Mouse (Mus musculus) fat pad, adult 2 months (tissue): Measurements from ENCODE around the gene Rnh1.

Experiments used
- DNase-seq: peaks from one replicate; pipeline ENCODE4 v3.0.0-alpha.2; 2011; ENCODE audit warnings: low read depth, low spot score; ENCODE audit errors: extremely low read depth

The Rnh1 gene

DNA sequence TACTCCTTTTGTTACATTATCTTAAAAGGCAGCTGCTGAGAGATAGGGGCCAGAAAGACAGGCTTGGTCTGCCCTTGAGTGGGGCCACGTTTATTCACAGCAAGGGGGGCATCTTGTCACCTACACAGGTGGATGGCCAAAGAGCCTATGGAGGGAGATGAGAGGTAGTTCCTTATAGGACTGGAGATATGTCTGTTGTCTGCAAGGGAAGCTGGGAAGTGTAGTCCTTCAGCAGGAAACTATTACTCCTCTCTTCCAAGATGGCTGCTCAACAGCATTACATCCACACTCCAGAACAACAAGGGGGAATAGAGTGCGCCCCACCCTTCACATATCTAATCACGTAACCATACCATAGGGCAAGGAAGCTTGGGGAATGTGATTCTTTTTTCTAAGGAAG is 53.2 kb downstream of the Rnh1 start:
- no peak for DNase-seq

GRCm38 (mm10) chr7:141117636-141118035 is 55.0 kb downstream of the Rnh1 start, which contains the start of gene Ano9:
TSS of gene Ano9 (minus strand) at chr7:141117806.
- DNase-seq, result no peak

GRCm38 (mm10) chr7:141115874-141116273 is 56.8 kb downstream of the Rnh1 start:
- DNase-seq, result no peak
